Mouse (Mus musculus): Measurements from ENCODE around the gene Cdk9. TPM values are rescaled to one million over a fixed set of nuclear protein-coding genes. Genes with fewer than 3 reads are reported as not detected.

Gene Cdk9
- polyA plus RNA-seq, 1 experiment from 2014 or later, result 130 TPM

- H3K27me3 ChIP-seq (replicated peaks; ENCODE audit: low read depth, poor library complexity, severe bottlenecking), result peaks cover 47% of the 10 kb centered on the region
- H3K27ac ChIP-seq (replicated peaks), result no peak overlapping the region
- H3K9me3 ChIP-seq, result no peaks in the 10 kb centered on the region
- peaks cover 51% of the 10 kb centered on the region for H3K36me3 ChIP-seq (replicated peaks)
- no peak overlapping the region for H3K4me3 ChIP-seq
- peaks cover 28% of the 10 kb centered on the region for H3K4me1 ChIP-seq
- no peak for DNase-seq (ENCODE audit: low spot score)
- WGBS, result 77% methylated on average over 15 of the region's 15 CpGs
Measured at GRCm38 (mm10) chr2:32744272-32744982, 31.6 kb upstream of the Cdk9 start.

- Histone ChIP-seq H3K27ac (replicated peaks) (peak overlapping the region; percentile 78), H3K27me3 (replicated peaks; ENCODE audit: low read depth, poor library complexity, severe bottlenecking) (peaks cover 49% of the 10 kb centered on the region), H3K9me3 (no peaks in the 10 kb centered on the region), H3K36me3 (replicated peaks) (peaks cover 39% of the 10 kb centered on the region), H3K4me3 (peak overlapping the region; percentile 73), H3K4me1 (peaks cover 32% of the 10 kb centered on the region)
- 2% methylated on average over 18 of the region's 18 CpGs for WGBS
- DNase-seq (ENCODE audit: low spot score), result peak; percentile 83
Measured at GRCm38 (mm10) chr2:32742173-32742531, 29.3 kb upstream of the Cdk9 start.

- H3K9me3 ChIP-seq, result no peaks in the 10 kb centered on the region
- H3K36me3 ChIP-seq (replicated peaks), result peaks cover 33% of the 10 kb centered on the region
- peak overlapping the region; percentile 78 for H3K27ac ChIP-seq (replicated peaks)
- 2% methylated on average over 58 of the region's 58 CpGs for WGBS
- DNase-seq (ENCODE audit: low spot score), result peak; percentile 77
- peaks cover 37% of the 10 kb centered on the region for H3K4me1 ChIP-seq
- H3K4me3 ChIP-seq, result peak overlapping the region; percentile 73
- peaks cover 49% of the 10 kb centered on the region for H3K27me3 ChIP-seq (replicated peaks; ENCODE audit: low read depth, poor library complexity, severe bottlenecking)
Measured at GRCm38 (mm10) chr2:32741273-32742172, 28.6 kb upstream of the Cdk9 start.

GRCm38 (mm10) chr2:32740916-32741272 is 28.0 kb upstream of the Cdk9 start, which contains the start of gene 6330409D20Rik:
Gene 6330409D20Rik (minus strand): TSS chr2:32741016.
- 7% methylated on average over 11 of the region's 11 CpGs for WGBS

GRCm38 (mm10) chr2:32739311-32739710 is 26.4 kb upstream of the Cdk9 start:
- Histone ChIP-seq H3K36me3 (replicated peaks) (peaks cover 11% of the 10 kb centered on the region), H3K4me3 (no peak overlapping the region), H3K9me3 (no peaks in the 10 kb centered on the region), H3K27me3 (replicated peaks; ENCODE audit: low read depth, poor library complexity, severe bottlenecking) (peaks cover 49% of the 10 kb centered on the region), H3K27ac (replicated peaks) (no peak overlapping the region), H3K4me1 (peaks cover 54% of the 10 kb centered on the region)
- DNase-seq (ENCODE audit: low spot score), result no peak
- WGBS, result 69% methylated on average over 4 of the region's 4 CpGs

More at GRCm38 (mm10) chr2:32740916-32741272, 28.0 kb upstream of the Cdk9 start, which contains the start of gene 6330409D20Rik:
- Histone ChIP-seq H3K9me3 (no peaks in the 10 kb centered on the region), H3K4me1 (peaks cover 40% of the 10 kb centered on the region), H3K27me3 (replicated peaks; ENCODE audit: low read depth, poor library complexity, severe bottlenecking) (peaks cover 49% of the 10 kb centered on the region), H3K27ac (replicated peaks) (peak within 1 kb of the TSS; percentile 78), H3K36me3 (replicated peaks) (peaks cover 27% of the 10 kb centered on the region), H3K4me3 (peak within 1 kb of the TSS; percentile 73)
- no peak for DNase-seq (ENCODE audit: low spot score)

- no peak for DNase-seq (ENCODE audit: low spot score)
- WGBS, result 63% methylated on average over 6 of the region's 6 CpGs
- H3K4me1 ChIP-seq, result peaks cover 64% of the 10 kb centered on the region
- no peaks in the 10 kb centered on the region for H3K9me3 ChIP-seq
- H3K4me3 ChIP-seq, result no peak overlapping the region
- peaks cover 6% of the 10 kb centered on the region for H3K36me3 ChIP-seq (replicated peaks)
- H3K27ac ChIP-seq (replicated peaks), result peak overlapping the region; percentile 40; the same call in 1 of the 2 replicates
- peaks cover 28% of the 10 kb centered on the region for H3K27me3 ChIP-seq (replicated peaks; ENCODE audit: low read depth, poor library complexity, severe bottlenecking)
Measured at GRCm38 (mm10) chr2:32737008-32737407, 24.1 kb upstream of the Cdk9 start.

GRCm38 (mm10) chr2:32736306-32736829 is 23.5 kb upstream of the Cdk9 start:
- Histone ChIP-seq H3K27me3 (replicated peaks; ENCODE audit: low read depth, poor library complexity, severe bottlenecking) (peaks cover 22% of the 10 kb centered on the region), H3K36me3 (replicated peaks) (peaks cover 6% of the 10 kb centered on the region), H3K27ac (replicated peaks) (peak overlapping the region; percentile 40; the same call in 1 of the 2 replicates), H3K4me3 (peak overlapping the region; percentile 16; the same call in 1 of the 2 replicates), H3K9me3 (no peaks in the 10 kb centered on the region), H3K4me1 (peaks cover 64% of the 10 kb centered on the region)
- 47% methylated on average over 3 of the region's 3 CpGs for WGBS
- no peak for DNase-seq (ENCODE audit: low spot score)

GRCm38 (mm10) chr2:32734933-32735332 is 22.1 kb upstream of the Cdk9 start:
- peak; percentile 46 for DNase-seq (ENCODE audit: low spot score)
- Histone ChIP-seq H3K36me3 (replicated peaks) (peaks cover 6% of the 10 kb centered on the region), H3K27me3 (replicated peaks; ENCODE audit: low read depth, poor library complexity, severe bottlenecking) (peaks cover 8% of the 10 kb centered on the region), H3K4me1 (peaks cover 71% of the 10 kb centered on the region), H3K4me3 (peak overlapping the region; percentile 28; the same call in 1 of the 2 replicates), H3K27ac (replicated peaks) (peak overlapping the region; percentile 69), H3K9me3 (no peaks in the 10 kb centered on the region)
- WGBS, result 48% methylated on average over 4 of the region's 4 CpGs

- no peak for DNase-seq (ENCODE audit: low spot score)
- 51% methylated on average over 4 of the region's 4 CpGs for WGBS
- Histone ChIP-seq H3K9me3 (no peaks in the 10 kb centered on the region), H3K4me1 (peaks cover 75% of the 10 kb centered on the region), H3K36me3 (replicated peaks) (peaks cover 6% of the 10 kb centered on the region), H3K27me3 (replicated peaks; ENCODE audit: low read depth, poor library complexity, severe bottlenecking) (peaks cover 3% of the 10 kb centered on the region; the same call in 1 of the 2 replicates), H3K27ac (replicated peaks) (peak overlapping the region; percentile 69), H3K4me3 (peak overlapping the region; percentile 28; the same call in 1 of the 2 replicates)
Measured at GRCm38 (mm10) chr2:32734480-32734879, 21.6 kb upstream of the Cdk9 start.

GRCm38 (mm10) chr2:32732695-32733094 is 19.8 kb upstream of the Cdk9 start:
- Histone ChIP-seq H3K9me3 (no peaks in the 10 kb centered on the region), H3K36me3 (replicated peaks) (peaks cover 5% of the 10 kb centered on the region), H3K4me1 (peaks cover 93% of the 10 kb centered on the region), H3K27ac (replicated peaks) (peak overlapping the region; percentile 82; the same call in 1 of the 2 replicates), H3K27me3 (replicated peaks; ENCODE audit: low read depth, poor library complexity, severe bottlenecking) (no peaks in the 10 kb centered on the region), H3K4me3 (no peak overlapping the region)
- WGBS, result 71% methylated on average over 6 of the region's 6 CpGs
- no peak for DNase-seq (ENCODE audit: low spot score)

GRCm38 (mm10) chr2:32731911-32732310 is 19.0 kb upstream of the Cdk9 start:
- Histone ChIP-seq H3K27ac (replicated peaks) (peak overlapping the region; percentile 82), H3K27me3 (replicated peaks; ENCODE audit: low read depth, poor library complexity, severe bottlenecking) (no peaks in the 10 kb centered on the region), H3K36me3 (replicated peaks) (no peaks in the 10 kb centered on the region; the same call in 1 of the 2 replicates), H3K9me3 (no peaks in the 10 kb centered on the region), H3K4me3 (peak overlapping the region; percentile 13; the same call in 1 of the 2 replicates), H3K4me1 (peaks cover 94% of the 10 kb centered on the region)
- DNase-seq (ENCODE audit: low spot score), result no peak
- 65% methylated on average over 4 of the region's 4 CpGs for WGBS

GRCm38 (mm10) chr2:32730854-32731253 is 18.0 kb upstream of the Cdk9 start:
- DNase-seq (ENCODE audit: low spot score), result peak; percentile 91
- Histone ChIP-seq H3K27me3 (replicated peaks; ENCODE audit: low read depth, poor library complexity, severe bottlenecking) (no peaks in the 10 kb centered on the region), H3K4me3 (peak overlapping the region; percentile 55), H3K27ac (replicated peaks) (peak overlapping the region; percentile 82), H3K36me3 (replicated peaks) (no peaks in the 10 kb centered on the region; the same call in 1 of the 2 replicates), H3K9me3 (no peaks in the 10 kb centered on the region), H3K4me1 (peaks cover 86% of the 10 kb centered on the region)
- 19% methylated on average over 11 of the region's 11 CpGs for WGBS

All from embryonic facial prominence, embryonic 10.5 days (tissue).